Mouse (Mus musculus) liver, embryonic 13.5 days (tissue): ENCODE data around the gene 4930432K21Rik. TPM values are rescaled to one million over a fixed set of nuclear protein-coding genes. Genes with fewer than 3 reads are reported as not detected.

Experiments used
- ATAC-seq: fragments of 200-750 bp; cut with Nextera tagmentation; 2 replicates; pipeline ENCODE4 v1.8.0; 2017; ENCODE audit warnings: low read depth, mild to moderate bottlenecking, moderate number of reproducible peaks, moderate library complexity
- DNase-seq: peaks from one replicate; pipeline ENCODE4 v3.0.0; 2022
- H3K27ac ChIP-seq: fragments of 300-500 bp; sonication (generic); 2 replicates; pipeline ENCODE4 v1.5.1; 2015; ENCODE audit warnings: moderate library complexity, mild to moderate bottlenecking, inconsistent platforms
- H3K27me3 ChIP-seq: fragments of 300-500 bp; sonication (generic); 2 replicates; pipeline ENCODE4 v1.6.1; 2015; ENCODE audit warnings: mild to moderate bottlenecking, inconsistent platforms
- H3K36me3 ChIP-seq: fragments of 300-500 bp; sonication (generic); 2 replicates; pipeline ENCODE4 v1.6.1; 2015; ENCODE audit warnings: mild to moderate bottlenecking, inconsistent platforms
- H3K4me1 ChIP-seq: fragments of 300-500 bp; sonication (generic); replicated peaks from 2 replicates; pipeline ENCODE4 v1.6.1; 2015; ENCODE audit warnings: inconsistent platforms
- H3K4me2 ChIP-seq: fragments of 300-500 bp; sonication (generic); 2 replicates; pipeline ENCODE4 v1.6.1; 2015; ENCODE audit warnings: inconsistent platforms, mild to moderate bottlenecking, moderate library complexity
- H3K4me3 ChIP-seq: fragments of 300-500 bp; sonication (generic); replicated peaks from 2 replicates; pipeline ENCODE4 v1.5.1; 2015; ENCODE audit warnings: mild to moderate bottlenecking, inconsistent platforms
- H3K9ac ChIP-seq: fragments of 300-500 bp; sonication (generic); 2 replicates; pipeline ENCODE4 v1.6.1; 2015; ENCODE audit warnings: mild to moderate bottlenecking, inconsistent platforms
- H3K9me3 ChIP-seq: fragments of 300-500 bp; sonication (generic); replicated peaks from 2 replicates; pipeline ENCODE4 v1.6.1; 2016; ENCODE audit warnings: inconsistent platforms
- whole genome bisulfite sequencing: fragments of 180-500 bp; shearing (Covaris S2); methylation state at CpG from one replicate; pipeline ENCODE4 v1.1.7; 2015; ENCODE audit not compliant: insufficient replicate concordance; 5-methylcytosine and 5-hydroxymethylcytosine counted together
- polyA plus RNA-seq: library from polyadenylated mRNA; unstranded; fragments of >200 nt; fragmentation: Nextera tagmentation; extraction: Ambion mirVana; gene quantifications from 2 replicates; pipeline ENCODE4 v1.2.1, GENCODE M21; 2015

Gene 4930432K21Rik
- 0.13 and 0.25 TPM in 2 replicates for polyA plus RNA-seq

DNA sequence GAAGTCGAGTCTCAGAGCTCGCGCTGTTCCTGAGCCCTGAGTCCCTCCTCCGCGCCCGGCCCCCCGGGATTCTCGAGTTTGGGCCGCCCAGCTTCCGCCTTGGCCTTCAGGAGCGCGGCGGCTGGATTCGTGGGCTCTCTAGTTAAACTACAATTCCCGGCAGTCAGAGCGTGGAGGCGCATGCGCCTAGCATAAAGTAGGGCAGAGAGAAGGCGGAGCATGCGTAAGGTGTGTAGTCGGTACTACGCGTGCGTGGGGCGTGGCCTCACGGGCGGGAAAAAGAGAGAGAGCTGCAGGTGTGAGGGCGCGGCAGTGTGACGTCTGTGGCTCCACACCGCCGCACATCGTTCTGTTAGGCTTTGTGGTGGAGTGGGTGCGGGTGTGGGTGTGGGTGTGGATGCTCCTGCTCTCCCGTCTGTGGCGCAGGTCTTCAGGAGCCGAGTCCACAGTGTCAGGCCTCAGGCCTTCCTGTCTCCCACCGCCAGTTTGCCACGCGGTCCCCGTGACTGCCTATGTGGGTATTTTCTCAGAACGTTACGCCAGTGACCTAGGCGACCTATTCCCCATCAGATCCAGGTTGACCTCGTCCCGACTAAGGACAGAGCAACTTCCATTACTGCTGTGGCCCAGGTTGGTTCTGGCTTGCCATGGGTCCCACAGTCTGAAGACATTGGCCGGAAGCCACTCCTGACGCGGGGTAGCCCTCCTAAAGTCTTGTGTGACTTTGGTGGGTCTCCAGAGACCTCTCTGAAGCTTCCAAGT lies at the start of gene 4930432K21Rik, which contains the start of gene Cc2d1a:
Gene 4930432K21Rik (plus strand): TSS at position 257 of the 762 bp plus-strand sequence.
Gene Cc2d1a (minus strand): TSS at position 168 of the 762 bp plus-strand sequence.
- peak; percentile 90 for DNase-seq
- peak within 1 kb of the TSS; percentile 19; the same call in 1 of the 2 replicates for H3K27ac ChIP-seq
- no peaks in the 10 kb centered on the region for H3K9me3 ChIP-seq
- H3K27me3 ChIP-seq: no peaks in the 10 kb centered on the region
- H3K4me1 ChIP-seq: peaks cover 33% of the 10 kb centered on the region
- peak within 1 kb of the TSS; percentile 89 for H3K4me2 ChIP-seq
- peaks cover 13% of the 10 kb centered on the region for H3K36me3 ChIP-seq
- peak; percentile 92 for ATAC-seq
- peak within 1 kb of the TSS; percentile 73 for H3K4me3 ChIP-seq
- H3K9ac ChIP-seq: peak within 1 kb of the TSS; percentile 79
- WGBS: 15% methylated on average over 49 of the region's 49 CpGs

DNA sequence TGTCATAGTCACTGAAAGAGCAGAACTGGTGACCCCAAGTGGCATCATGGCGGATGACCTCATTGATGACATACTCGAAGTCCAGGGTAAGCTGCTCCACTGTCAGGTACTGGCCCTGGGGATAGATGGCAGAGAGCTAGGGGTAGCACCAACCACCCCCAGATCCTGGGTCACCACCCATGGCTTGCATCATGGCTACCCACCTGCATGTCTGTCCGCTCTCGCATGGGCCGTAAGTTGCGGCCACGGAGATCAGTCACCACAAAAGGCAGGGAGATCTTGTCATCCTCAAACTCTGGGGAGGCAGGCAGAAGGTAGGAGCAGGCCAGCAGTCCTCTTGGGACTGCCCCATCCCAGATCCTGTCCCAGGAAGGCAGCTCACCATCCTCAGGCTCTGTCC lies 49.4 kb upstream of the 4930432K21Rik start:
- Histone ChIP-seq H3K9ac (no peak overlapping the region), H3K4me1 (peaks cover 11% of the 10 kb centered on the region), H3K4me3 (no peak overlapping the region), H3K36me3 (peaks cover 79% of the 10 kb centered on the region), H3K4me2 (no peak overlapping the region), H3K9me3 (no peaks in the 10 kb centered on the region), H3K27ac (no peak overlapping the region), H3K27me3 (no peaks in the 10 kb centered on the region)
- WGBS: 89% methylated on average over 7 of the region's 7 CpGs
- DNase-seq (no peak), ATAC-seq (no peak)

- Histone ChIP-seq H3K4me3 (no peak overlapping the region), H3K27ac (no peak overlapping the region), H3K4me1 (peaks cover 33% of the 10 kb centered on the region), H3K9ac (no peak overlapping the region), H3K9me3 (no peaks in the 10 kb centered on the region), H3K27me3 (no peaks in the 10 kb centered on the region), H3K4me2 (no peak overlapping the region), H3K36me3 (peaks cover 50% of the 10 kb centered on the region)
- 83% methylated on average over 25 of the region's 25 CpGs for WGBS
- DNase-seq: no peak
- ATAC-seq: no peak
Measured at GRCm38 (mm10) chr8:84101476-84102270, 46.2 kb upstream of the 4930432K21Rik start.

- H3K27me3 ChIP-seq: no peaks in the 10 kb centered on the region
- ATAC-seq (no peak), DNase-seq (no peak)
- peak overlapping the region; percentile 70 for H3K27ac ChIP-seq
- peaks cover 31% of the 10 kb centered on the region for H3K36me3 ChIP-seq
- H3K4me2 ChIP-seq: peak overlapping the region; percentile 92
- peak overlapping the region; percentile 81 for H3K9ac ChIP-seq
- H3K4me1 ChIP-seq: peaks cover 33% of the 10 kb centered on the region
- WGBS: 39% methylated on average over 3 of the region's 3 CpGs
- no peaks in the 10 kb centered on the region for H3K9me3 ChIP-seq
- peak overlapping the region; percentile 76 for H3K4me3 ChIP-seq
Measured at GRCm38 (mm10) chr8:84103601-84104000, 44.2 kb upstream of the 4930432K21Rik start.

DNA sequence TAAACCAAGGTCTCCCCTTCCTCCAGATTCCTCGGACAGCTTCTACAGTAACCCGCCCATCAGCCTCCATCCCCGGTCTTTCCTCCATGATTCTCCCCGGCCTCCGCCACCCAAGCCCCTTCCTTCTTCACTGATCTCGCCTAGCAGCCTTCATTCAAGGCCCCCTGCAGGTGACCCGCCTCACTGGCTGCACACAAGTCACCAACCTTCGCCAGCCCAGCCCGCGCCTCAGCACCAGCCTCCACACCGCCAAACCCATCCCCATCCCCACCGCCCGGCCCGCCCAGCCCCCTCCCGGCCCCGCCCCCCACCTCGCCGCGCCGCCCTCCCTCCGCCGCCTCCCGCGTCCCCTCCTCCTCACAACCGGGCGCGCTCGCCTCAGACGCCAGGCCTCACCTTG lies 43.6 kb upstream of the 4930432K21Rik start:
- H3K36me3 ChIP-seq: peaks cover 26% of the 10 kb centered on the region
- peak overlapping the region; percentile 81 for H3K9ac ChIP-seq
- ATAC-seq (peak; percentile 71), DNase-seq (peak; percentile 63)
- peak overlapping the region; percentile 70 for H3K27ac ChIP-seq
- peak overlapping the region; percentile 76 for H3K4me3 ChIP-seq
- H3K9me3 ChIP-seq: no peaks in the 10 kb centered on the region
- H3K4me1 ChIP-seq: peaks cover 33% of the 10 kb centered on the region
- no peaks in the 10 kb centered on the region for H3K27me3 ChIP-seq
- WGBS: under 1% methylated on average over 28 of the region's 29 CpGs
- H3K4me2 ChIP-seq: peak overlapping the region; percentile 92

- H3K4me1 ChIP-seq: peaks cover 33% of the 10 kb centered on the region
- H3K36me3 ChIP-seq: peaks cover 22% of the 10 kb centered on the region
- ATAC-seq: peak; percentile 96
- peak within 1 kb of the TSS; percentile 81 for H3K9ac ChIP-seq
- H3K4me2 ChIP-seq: peak within 1 kb of the TSS; percentile 92
- DNase-seq: peak; percentile 97
- H3K4me3 ChIP-seq: peak within 1 kb of the TSS; percentile 76
- H3K27ac ChIP-seq: peak within 1 kb of the TSS; percentile 70
- H3K27me3 ChIP-seq: no peaks in the 10 kb centered on the region
- H3K9me3 ChIP-seq: no peaks in the 10 kb centered on the region
- WGBS: 7% methylated on average over 42 of the region's 42 CpGs
Measured at GRCm38 (mm10) chr8:84104697-84105609, 42.9 kb upstream of the 4930432K21Rik start, which contains the start of gene Dcaf15. Dcaf15 (minus strand) TSS chr8:84104768.

DNA sequence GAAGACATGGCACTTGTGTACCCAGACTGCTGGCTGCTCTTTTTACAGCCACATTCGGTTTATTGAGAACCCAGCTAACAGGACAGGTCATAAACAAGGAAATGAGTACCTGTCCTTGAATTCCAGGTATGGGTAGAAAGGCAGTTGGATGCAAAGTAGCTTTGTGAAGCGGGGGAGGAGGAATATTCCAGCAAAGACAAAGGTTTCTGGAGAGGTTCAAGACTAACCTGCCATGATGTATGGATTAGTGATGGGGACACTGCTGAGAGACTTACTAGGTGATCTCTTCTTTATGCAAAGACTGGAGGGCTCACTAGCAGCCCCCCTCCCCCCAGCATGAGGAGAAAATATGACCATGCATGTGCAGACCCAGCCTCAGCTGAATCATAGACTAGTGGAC lies 42.1 kb upstream of the 4930432K21Rik start:
- Histone ChIP-seq H3K27ac (no peak overlapping the region), H3K4me2 (peak overlapping the region; percentile 74), H3K27me3 (no peaks in the 10 kb centered on the region), H3K9ac (peak overlapping the region; percentile 57; the same call in 1 of the 2 replicates), H3K9me3 (no peaks in the 10 kb centered on the region), H3K4me1 (peaks cover 33% of the 10 kb centered on the region), H3K4me3 (peak overlapping the region; percentile 76), H3K36me3 (peaks cover 20% of the 10 kb centered on the region)
- DNase-seq (no peak), ATAC-seq (no peak)
- WGBS: 70% methylated on average over 2 of the region's 2 CpGs

- Histone ChIP-seq H3K9ac (no peak overlapping the region), H3K27ac (no peak overlapping the region; the same call in 1 of the 2 replicates), H3K4me3 (no peak overlapping the region), H3K9me3 (no peaks in the 10 kb centered on the region), H3K36me3 (peaks cover 14% of the 10 kb centered on the region), H3K4me1 (peaks cover 33% of the 10 kb centered on the region), H3K4me2 (no peak overlapping the region), H3K27me3 (no peaks in the 10 kb centered on the region)
- no peak for ATAC-seq
- 83% methylated on average over 6 of the region's 6 CpGs for WGBS
- DNase-seq: no peak
Measured at GRCm38 (mm10) chr8:84106216-84107040, 41.4 kb upstream of the 4930432K21Rik start.

DNA sequence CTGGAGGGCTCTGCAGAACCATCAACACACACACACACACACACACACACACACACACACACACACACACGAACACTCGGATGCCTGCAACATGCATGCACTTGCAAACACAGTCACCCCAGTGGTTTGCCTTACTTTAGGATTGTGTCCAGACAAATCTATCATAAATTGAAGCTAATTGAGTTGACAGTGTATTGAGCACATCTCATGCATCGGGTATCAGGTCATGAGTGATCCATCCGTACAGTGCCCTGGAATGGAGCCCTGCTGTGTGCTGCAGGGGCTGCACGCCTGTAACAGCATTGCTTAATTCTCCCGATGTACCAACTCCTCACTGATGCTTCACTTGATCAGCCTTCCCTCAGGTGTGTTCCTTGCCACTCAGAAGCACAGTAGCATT lies 32.2 kb upstream of the 4930432K21Rik start:
- WGBS: 69% methylated on average over 6 of the region's 6 CpGs
- DNase-seq: no peak

GRCm38 (mm10) chr8:84122151-84122550 lies 25.7 kb upstream of the 4930432K21Rik start:
- no peaks in the 10 kb centered on the region for H3K4me1 ChIP-seq
- WGBS: 71% methylated on average over 3 of the region's 3 CpGs
- no peak for ATAC-seq

More for the DNA sequence above, 32.2 kb upstream of the 4930432K21Rik start:
- Histone ChIP-seq H3K27me3 (no peaks in the 10 kb centered on the region), H3K9ac (no peak overlapping the region), H3K4me1 (no peaks in the 10 kb centered on the region), H3K36me3 (no peaks in the 10 kb centered on the region), H3K27ac (no peak overlapping the region), H3K9me3 (no peaks in the 10 kb centered on the region; the same call in 1 of the 2 replicates), H3K4me2 (no peak overlapping the region), H3K4me3 (no peak overlapping the region)
- no peak for ATAC-seq

More at GRCm38 (mm10) chr8:84122151-84122550, 25.7 kb upstream of the 4930432K21Rik start:
- Histone ChIP-seq H3K27me3 (0 out of 2 replicates have a peak, but pooled peaks cover 5% of the 10 kb centered on the region), H3K36me3 (no peaks in the 10 kb centered on the region), H3K4me3 (no peak overlapping the region), H3K27ac (no peak overlapping the region), H3K9me3 (no peaks in the 10 kb centered on the region; the same call in 1 of the 2 replicates), H3K4me2 (no peak overlapping the region), H3K9ac (no peak overlapping the region)
- no peak for DNase-seq
